In the genomic region with DNA sequence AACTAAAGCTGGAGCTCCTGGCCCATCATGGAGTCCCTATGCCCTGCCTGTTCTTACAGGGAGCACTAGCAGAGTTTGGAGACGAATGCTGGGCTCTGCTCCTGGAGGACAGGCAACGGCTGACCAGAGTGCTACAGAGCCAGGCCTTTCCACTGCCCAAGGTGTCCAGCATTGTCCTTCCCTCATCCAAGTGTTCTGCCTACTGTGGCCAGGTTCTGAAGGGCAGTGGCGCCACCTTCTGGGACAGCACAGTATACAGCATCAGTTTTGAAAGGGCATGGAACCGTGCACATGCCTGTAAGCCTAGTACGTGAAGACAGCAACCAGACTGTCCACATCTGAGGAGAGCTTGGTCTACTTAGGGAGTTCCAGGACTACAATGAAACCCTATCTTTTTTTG, we compare ENCODE assay signal across 8 mouse cellular contexts. TPM values are rescaled to one million over a fixed set of nuclear protein-coding genes. Genes with fewer than 3 reads are reported as not detected.
DNase-seq lines count a peak whose midpoint lies in the region; ATAC-seq and TF ChIP-seq lines count a peak whose summit lies in the region.

No protein-coding gene starts in this region.

- H3K27ac ChIP-seq in ES-E14 (ENCODE audit: insufficient read depth, low read depth, low read length, poor library complexity, severe bottlenecking), result no peak overlapping the region
- no peak overlapping the region for H3K27ac ChIP-seq in intestine, embryonic 15.5 days
- H3K27ac ChIP-seq in neural tube, embryonic 13.5 days (replicated peaks), result no peak overlapping the region

- peak; percentile 70 for DNase-seq in A20 (ENCODE audit: low read depth, low spot score)
- DNase-seq in ES-E14 (ENCODE audit: low read depth, low spot score), result no peak
- peak; percentile 41 for DNase-seq in cerebellum, adult 8-10 months
- DNase-seq in forelimb bud, embryonic 11.5 days (ENCODE audit: low read depth, low spot score), result peak; percentile 43
- peak; percentile 66 for DNase-seq in lung, adult 2 months
- peak; percentile 39 to 65 for DNase-seq in urinary bladder, postnatal 4 days (ENCODE audit: low spot score in 2 of 2)

- H3K4me1 ChIP-seq in ES-E14 (ENCODE audit: control insufficient read depth in 2 of 2, insufficient read depth in 2 of 2, low read length in 2 of 2, poor library complexity in 1 of 2), result peaks cover 0 to 8% of the 10 kb centered on the region in 2 experiments; a peak in 1 of 4 replicates
- H3K4me1 ChIP-seq in intestine, embryonic 15.5 days (replicated peaks), result no peaks in the 10 kb centered on the region
- no peaks in the 10 kb centered on the region for H3K4me1 ChIP-seq in lung, adult 2 months (ENCODE audit: control insufficient read depth, insufficient read depth, low read length)
- H3K4me1 ChIP-seq in neural tube, embryonic 13.5 days (replicated peaks), result no peaks in the 10 kb centered on the region

- no peaks in the 10 kb centered on the region for H3K27me3 ChIP-seq in intestine, embryonic 15.5 days (replicated peaks)
- H3K27me3 ChIP-seq in neural tube, embryonic 13.5 days, result no peaks in the 10 kb centered on the region

- WGBS in intestine, embryonic 15.5 days, result 44% methylated on average over 5 of the region's 5 CpGs
- WGBS in lung, adult 2 months, result 24% methylated on average over 5 of the region's 5 CpGs
- 43% methylated on average over 5 of the region's 5 CpGs for WGBS in neural tube, embryonic 13.5 days

- in situ Hi-C loops in ES-E14 (cut with MboI; ENCODE audit: low sequenced_read_pairs in 2 of 2, unreplicated experiment in 2 of 2), result no loop called here

- no peak overlapping the region for H3K9ac ChIP-seq in ES-E14 (ENCODE audit: insufficient read depth, low read depth, low read length, poor library complexity, severe bottlenecking)
- no peak overlapping the region for H3K9ac ChIP-seq in intestine, embryonic 15.5 days
- no peak overlapping the region for H3K9ac ChIP-seq in neural tube, embryonic 13.5 days

- peaks cover 49% of the 10 kb centered on the region for H3K36me3 ChIP-seq in ES-E14 (ENCODE audit: control insufficient read depth, insufficient read depth, low read length, poor library complexity, severe bottlenecking)
- peaks cover 23% of the 10 kb centered on the region; the same call in 1 of the 2 replicates for H3K36me3 ChIP-seq in intestine, embryonic 15.5 days
- H3K36me3 ChIP-seq in neural tube, embryonic 13.5 days, result peaks cover 71% of the 10 kb centered on the region

- no peaks in the 10 kb centered on the region for H3K9me3 ChIP-seq in ES-E14 (ENCODE audit: control insufficient read depth, insufficient read depth, low read depth, low read length)
- H3K9me3 ChIP-seq in intestine, embryonic 15.5 days, result no peaks in the 10 kb centered on the region
- no peaks in the 10 kb centered on the region for H3K9me3 ChIP-seq in neural tube, embryonic 13.5 days

- peak; percentile 73 for ATAC-seq in intestine, embryonic 15.5 days
- peak; percentile 15; the same call in 1 of the 2 replicates for ATAC-seq in neural tube, embryonic 13.5 days (ENCODE audit: low read depth)

- peak; percentile 97 for TF ChIP-seq CTCF in lung, adult 2 months (IDR thresholded peaks at IDR 0.05; ENCODE audit: insufficient read depth, low read length)

- no peak overlapping the region for H3K4me2 ChIP-seq in intestine, embryonic 15.5 days (replicated peaks)
- no peak overlapping the region for H3K4me2 ChIP-seq in neural tube, embryonic 13.5 days

- TF ChIP-seq POLR2A in lung, adult 2 months (IDR thresholded peaks at IDR 0.05; ENCODE audit: borderline replicate concordance, extremely low read depth, low read depth, low read length), result peak; percentile 25; the same call in 1 of the 2 replicates

- H3K4me3 ChIP-seq in ES-E14 (ENCODE audit: insufficient read depth in 1 of 2, low read depth in 1 of 2, low read length in 2 of 2, poor library complexity in 1 of 2, severe bottlenecking in 1 of 2), result no peak overlapping the region
- no peak overlapping the region for H3K4me3 ChIP-seq in intestine, embryonic 15.5 days (replicated peaks)
- no peak overlapping the region for H3K4me3 ChIP-seq in lung, adult 2 months (replicated peaks; ENCODE audit: extremely low read depth, low read depth, low read length)
- no peak overlapping the region for H3K4me3 ChIP-seq in neural tube, embryonic 13.5 days

TF ChIP-seq in ES-E14, 5 proteins besides CTCF, POLR2A, EP300 and RAD21:
- TF ChIP-seq MAFK (IDR thresholded peaks at IDR 0.05; ENCODE audit: insufficient read depth, low read depth, low read length) (no peak), CHD2 (IDR thresholded peaks at IDR 0.05; ENCODE audit: low read depth, low read length) (no peak), HCFC1 (IDR thresholded peaks at IDR 0.05; ENCODE audit: borderline replicate concordance, insufficient read depth, low read length) (no peak), ZC3H11A (IDR thresholded peaks at IDR 0.05; ENCODE audit: borderline replicate concordance, low read depth, low read length) (peak; percentile 36; the same call in 1 of the 2 replicates), ZNF384 (IDR thresholded peaks at IDR 0.05; ENCODE audit: low read depth, low read length) (no peak)

RNA-seq across cellular contexts. Expression of a gene that starts 10.6 kb away (rescaled TPM):
- 25.9 and 41.2 TPM in 2 replicates for total RNA-seq in ES-E14 (2012; rRNA removed)
- 47.4 and 49.2 TPM in 2 replicates for polyA plus RNA-seq in intestine, embryonic 15.5 days (2015; fragmentation: Nextera tagmentation; extraction: Ambion mirVana)
- 57.1 and 64.8 TPM in 2 replicates for polyA plus RNA-seq in lung, adult 2 months (2012; rRNA removed)
- polyA plus RNA-seq in neural tube, embryonic 13.5 days (2015; fragmentation: Nextera tagmentation; extraction: Ambion mirVana), result 47.0 and 51.4 TPM in 2 replicates

RNA-seq across cellular contexts. Expression of a gene that starts 11.3 kb away (rescaled TPM):
- total RNA-seq in ES-E14 (2012; rRNA removed), result 327 and 432 TPM in 2 replicates
- polyA plus RNA-seq in intestine, embryonic 15.5 days (2015; fragmentation: Nextera tagmentation; extraction: Ambion mirVana), result 458 and 460 TPM in 2 replicates
- polyA plus RNA-seq in lung, adult 2 months (2012; rRNA removed), result 145 and 204 TPM in 2 replicates
- 328 and 340 TPM in 2 replicates for polyA plus RNA-seq in neural tube, embryonic 13.5 days (2015; fragmentation: Nextera tagmentation; extraction: Ambion mirVana)

RNA-seq across cellular contexts. Expression of a gene that starts 26.0 kb away (rescaled TPM):
- 1.5 and 2.7 TPM in 2 replicates for total RNA-seq in ES-E14 (2012; rRNA removed)
- polyA plus RNA-seq in intestine, embryonic 15.5 days (2015; fragmentation: Nextera tagmentation; extraction: Ambion mirVana), result 3.8 and 3.9 TPM in 2 replicates
- 0.38 and 0.56 TPM in 2 replicates for polyA plus RNA-seq in lung, adult 2 months (2012; rRNA removed)
- 94.3 and 111 TPM in 2 replicates for polyA plus RNA-seq in neural tube, embryonic 13.5 days (2015; fragmentation: Nextera tagmentation; extraction: Ambion mirVana)

RNA-seq across cellular contexts. Expression of a gene that starts 34.4 kb away (rescaled TPM):
- total RNA-seq in ES-E14 (2012; rRNA removed), result 16.2 and 19.8 TPM in 2 replicates
- 28.5 and 33.1 TPM in 2 replicates for polyA plus RNA-seq in intestine, embryonic 15.5 days (2015; fragmentation: Nextera tagmentation; extraction: Ambion mirVana)
- 47.3 and 48.6 TPM in 2 replicates for polyA plus RNA-seq in lung, adult 2 months (2012; rRNA removed)
- polyA plus RNA-seq in neural tube, embryonic 13.5 days (2015; fragmentation: Nextera tagmentation; extraction: Ambion mirVana), result 59.6 and 66.7 TPM in 2 replicates

RNA-seq across cellular contexts. Expression of a gene that starts 40.5 kb away (rescaled TPM):
- 23.4 and 36.0 TPM in 2 replicates for total RNA-seq in ES-E14 (2012; rRNA removed)
- polyA plus RNA-seq in intestine, embryonic 15.5 days (2015; fragmentation: Nextera tagmentation; extraction: Ambion mirVana), result 7.6 and 9.6 TPM in 2 replicates
- 6.7 and 7.1 TPM in 2 replicates for polyA plus RNA-seq in lung, adult 2 months (2012; rRNA removed)
- polyA plus RNA-seq in neural tube, embryonic 13.5 days (2015; fragmentation: Nextera tagmentation; extraction: Ambion mirVana), result 3.8 and 3.9 TPM in 2 replicates

Comparison
In these comparisons a context has a peak if more than half of its experiments do, and no peak if none do; other contexts are left out.
1. RNA of a gene that starts 26.0 kb away (polyA plus RNA-seq): 94.3 to 111 TPM in neural tube, embryonic 13.5 days; 3.8 to 3.9 TPM in intestine, embryonic 15.5 days and 0.38 to 0.56 TPM in lung, adult 2 months; every median in the first group is over 10 times any median in the second.